Mouse (Mus musculus): ENCODE measurements at regions not wholly inside any gene's neighbourhood (a gene's known extent, or its start where the extent isn't known, plus 50 kb on each side); places are given as distances from the start of the nearest gene placed in this dataset.

- H3K4me3 ChIP-seq (ENCODE audit: low read length) = no peak overlapping the region
- no peak overlapping the region for H3K4me2 ChIP-seq (replicated peaks; ENCODE audit: low read depth, low read length)
- no peaks in the 10 kb centered on the region for H3K27me3 ChIP-seq (ENCODE audit: insufficient read depth, low read length)
- no peaks in the 10 kb centered on the region for H3K4me1 ChIP-seq (ENCODE audit: insufficient read depth, low read length)
- H3K36me3 ChIP-seq (ENCODE audit: insufficient read depth, low read length) = no peaks in the 10 kb centered on the region
- no peak for ATAC-seq (ENCODE audit: low FRiP score, low TSS enrichment)
- H3K9ac ChIP-seq (replicated peaks; ENCODE audit: low read length) = no peak overlapping the region
- H3K9me3 ChIP-seq (ENCODE audit: low read length) = no peaks in the 10 kb centered on the region
- WGBS = 84% methylated on average over 5 of the region's 5 CpGs
- H3K27ac ChIP-seq (ENCODE audit: low read length) = no peak overlapping the region
Measured at GRCm38 (mm10) chr16:24180666-24181065, 192.0 kb upstream of the Bcl6 start.

- ATAC-seq (ENCODE audit: low FRiP score, low TSS enrichment) = no peak
- H3K27ac ChIP-seq (ENCODE audit: low read length) = no peak overlapping the region
- 60% methylated on average over 2 of the region's 2 CpGs for WGBS
- H3K4me1 ChIP-seq (ENCODE audit: insufficient read depth, low read length) = no peaks in the 10 kb centered on the region
- no peak overlapping the region for H3K9ac ChIP-seq (replicated peaks; ENCODE audit: low read length)
- H3K36me3 ChIP-seq (ENCODE audit: insufficient read depth, low read length) = no peaks in the 10 kb centered on the region
- no peaks in the 10 kb centered on the region for H3K27me3 ChIP-seq (ENCODE audit: insufficient read depth, low read length)
- no peak overlapping the region for H3K4me3 ChIP-seq (ENCODE audit: low read length)
- H3K9me3 ChIP-seq (ENCODE audit: low read length) = no peaks in the 10 kb centered on the region
- no peak overlapping the region for H3K4me2 ChIP-seq (replicated peaks; ENCODE audit: low read depth, low read length)
Measured at GRCm38 (mm10) chr16:24177564-24177963, 188.9 kb upstream of the Bcl6 start.

- H3K27me3 ChIP-seq (ENCODE audit: insufficient read depth, low read length) = no peaks in the 10 kb centered on the region
- H3K4me3 ChIP-seq (ENCODE audit: low read length) = no peak overlapping the region
- ATAC-seq (ENCODE audit: low FRiP score, low TSS enrichment) = no peak
- no peak overlapping the region for H3K4me2 ChIP-seq (replicated peaks; ENCODE audit: low read depth, low read length)
- H3K36me3 ChIP-seq (ENCODE audit: insufficient read depth, low read length) = no peaks in the 10 kb centered on the region
- H3K9ac ChIP-seq (replicated peaks; ENCODE audit: low read length) = no peak overlapping the region
- no peaks in the 10 kb centered on the region for H3K4me1 ChIP-seq (ENCODE audit: insufficient read depth, low read length)
- H3K9me3 ChIP-seq (ENCODE audit: low read length) = no peaks in the 10 kb centered on the region
- no peak overlapping the region for H3K27ac ChIP-seq (ENCODE audit: low read length)
- WGBS = 84% methylated on average over 6 of the region's 7 CpGs
Measured at GRCm38 (mm10) chr16:24177131-24177530, 188.5 kb upstream of the Bcl6 start.

- no peak for ATAC-seq (ENCODE audit: low FRiP score, low TSS enrichment)
- Histone ChIP-seq H3K9me3 (ENCODE audit: low read length) (no peaks in the 10 kb centered on the region), H3K4me1 (ENCODE audit: insufficient read depth, low read length) (no peaks in the 10 kb centered on the region), H3K27me3 (ENCODE audit: insufficient read depth, low read length) (no peaks in the 10 kb centered on the region), H3K27ac (ENCODE audit: low read length) (no peak overlapping the region), H3K4me3 (ENCODE audit: low read length) (no peak overlapping the region), H3K4me2 (replicated peaks; ENCODE audit: low read depth, low read length) (no peak overlapping the region), H3K9ac (replicated peaks; ENCODE audit: low read length) (no peak overlapping the region), H3K36me3 (ENCODE audit: insufficient read depth, low read length) (no peaks in the 10 kb centered on the region)
- WGBS = 65% methylated on average over 2 of the region's 2 CpGs
Measured at GRCm38 (mm10) chr16:24176057-24176456, 187.4 kb upstream of the Bcl6 start.

- H3K9ac ChIP-seq (replicated peaks; ENCODE audit: low read length) = no peak overlapping the region
- H3K27ac ChIP-seq (ENCODE audit: low read length) = no peak overlapping the region
- H3K27me3 ChIP-seq (ENCODE audit: insufficient read depth, low read length) = no peaks in the 10 kb centered on the region
- no peak overlapping the region for H3K4me2 ChIP-seq (replicated peaks; ENCODE audit: low read depth, low read length)
- WGBS = 73% methylated on average over 9 of the region's 9 CpGs
- H3K9me3 ChIP-seq (ENCODE audit: low read length) = no peaks in the 10 kb centered on the region
- no peak overlapping the region for H3K4me3 ChIP-seq (ENCODE audit: low read length)
- no peak for ATAC-seq (ENCODE audit: low FRiP score, low TSS enrichment)
- no peaks in the 10 kb centered on the region for H3K4me1 ChIP-seq (ENCODE audit: insufficient read depth, low read length)
- H3K36me3 ChIP-seq (ENCODE audit: insufficient read depth, low read length) = no peaks in the 10 kb centered on the region
Measured at GRCm38 (mm10) chr16:24175235-24175760, 186.6 kb upstream of the Bcl6 start.

GRCm38 (mm10) chr16:24174595-24174994, 185.9 kb upstream of the Bcl6 start:
- no peak overlapping the region for H3K27ac ChIP-seq (ENCODE audit: low read length)
- H3K4me3 ChIP-seq (ENCODE audit: low read length) = no peak overlapping the region
- no peak for ATAC-seq (ENCODE audit: low FRiP score, low TSS enrichment)
- no peaks in the 10 kb centered on the region for H3K27me3 ChIP-seq (ENCODE audit: insufficient read depth, low read length)
- no peak overlapping the region for H3K4me2 ChIP-seq (replicated peaks; ENCODE audit: low read depth, low read length)
- H3K4me1 ChIP-seq (ENCODE audit: insufficient read depth, low read length) = no peaks in the 10 kb centered on the region
- no peaks in the 10 kb centered on the region for H3K9me3 ChIP-seq (ENCODE audit: low read length)
- H3K9ac ChIP-seq (replicated peaks; ENCODE audit: low read length) = no peak overlapping the region
- H3K36me3 ChIP-seq (ENCODE audit: insufficient read depth, low read length) = no peaks in the 10 kb centered on the region
- WGBS = 80% methylated on average over 3 of the region's 3 CpGs

- Histone ChIP-seq H3K4me2 (replicated peaks; ENCODE audit: low read depth, low read length) (no peak overlapping the region), H3K4me1 (ENCODE audit: insufficient read depth, low read length) (no peaks in the 10 kb centered on the region), H3K9me3 (ENCODE audit: low read length) (no peaks in the 10 kb centered on the region), H3K36me3 (ENCODE audit: insufficient read depth, low read length) (no peaks in the 10 kb centered on the region), H3K9ac (replicated peaks; ENCODE audit: low read length) (no peak overlapping the region), H3K27me3 (ENCODE audit: insufficient read depth, low read length) (no peaks in the 10 kb centered on the region), H3K27ac (ENCODE audit: low read length) (no peak overlapping the region), H3K4me3 (ENCODE audit: low read length) (no peak overlapping the region)
- WGBS = 78% methylated on average over 5 of the region's 5 CpGs
- ATAC-seq (ENCODE audit: low FRiP score, low TSS enrichment) = peak; percentile 42; the same call in 1 of the 2 replicates
Measured at GRCm38 (mm10) chr16:24173783-24174518, 185.3 kb upstream of the Bcl6 start.

- ATAC-seq (ENCODE audit: low FRiP score, low TSS enrichment) = no peak
- H3K9me3 ChIP-seq (ENCODE audit: low read length) = no peaks in the 10 kb centered on the region
- WGBS = 79% methylated on average over 2 of the region's 2 CpGs
- no peak overlapping the region for H3K9ac ChIP-seq (replicated peaks; ENCODE audit: low read length)
- H3K27me3 ChIP-seq (ENCODE audit: insufficient read depth, low read length) = no peaks in the 10 kb centered on the region
- H3K4me2 ChIP-seq (replicated peaks; ENCODE audit: low read depth, low read length) = no peak overlapping the region
- no peak overlapping the region for H3K4me3 ChIP-seq (ENCODE audit: low read length)
- no peak overlapping the region for H3K27ac ChIP-seq (ENCODE audit: low read length)
- no peaks in the 10 kb centered on the region for H3K36me3 ChIP-seq (ENCODE audit: insufficient read depth, low read length)
- no peaks in the 10 kb centered on the region for H3K4me1 ChIP-seq (ENCODE audit: insufficient read depth, low read length)
Measured at GRCm38 (mm10) chr16:24172653-24173052, 184.0 kb upstream of the Bcl6 start.

GRCm38 (mm10) chr16:24172065-24172464, 183.4 kb upstream of the Bcl6 start:
- H3K27me3 ChIP-seq (ENCODE audit: insufficient read depth, low read length) = no peaks in the 10 kb centered on the region

GRCm38 (mm10) chr16:24171161-24171560, 182.5 kb upstream of the Bcl6 start:
- H3K36me3 ChIP-seq (ENCODE audit: insufficient read depth, low read length) = no peaks in the 10 kb centered on the region
- H3K4me1 ChIP-seq (ENCODE audit: insufficient read depth, low read length) = no peaks in the 10 kb centered on the region
- WGBS = 75% methylated on average over 4 of the region's 4 CpGs
- ATAC-seq (ENCODE audit: low FRiP score, low TSS enrichment) = no peak
- no peak overlapping the region for H3K4me2 ChIP-seq (replicated peaks; ENCODE audit: low read depth, low read length)
- no peak overlapping the region for H3K27ac ChIP-seq (ENCODE audit: low read length)
- H3K27me3 ChIP-seq (ENCODE audit: insufficient read depth, low read length) = no peaks in the 10 kb centered on the region
- no peaks in the 10 kb centered on the region for H3K9me3 ChIP-seq (ENCODE audit: low read length)
- H3K9ac ChIP-seq (replicated peaks; ENCODE audit: low read length) = no peak overlapping the region
- H3K4me3 ChIP-seq (ENCODE audit: low read length) = no peak overlapping the region

More at GRCm38 (mm10) chr16:24172065-24172464, 183.4 kb upstream of the Bcl6 start:
- no peaks in the 10 kb centered on the region for H3K9me3 ChIP-seq (ENCODE audit: low read length)
- WGBS = 86% methylated on average over 5 of the region's 5 CpGs
- no peaks in the 10 kb centered on the region for H3K4me1 ChIP-seq (ENCODE audit: insufficient read depth, low read length)
- H3K27ac ChIP-seq (ENCODE audit: low read length) = no peak overlapping the region
- no peak for ATAC-seq (ENCODE audit: low FRiP score, low TSS enrichment)
- no peaks in the 10 kb centered on the region for H3K36me3 ChIP-seq (ENCODE audit: insufficient read depth, low read length)
- no peak overlapping the region for H3K9ac ChIP-seq (replicated peaks; ENCODE audit: low read length)
- H3K4me2 ChIP-seq (replicated peaks; ENCODE audit: low read depth, low read length) = no peak overlapping the region
- H3K4me3 ChIP-seq (ENCODE audit: low read length) = no peak overlapping the region

Measured in kidney, embryonic 16.5 days (tissue).